Mouse (Mus musculus) stomach, embryonic 16.5 days (tissue): ENCODE measurements around the gene Uqcr11. TPM values are rescaled to one million over a fixed set of nuclear protein-coding genes. Genes with fewer than 3 reads are reported as not detected.

Source experiments
- ATAC-seq: fragments of 200-750 bp; cut with Nextera tagmentation; 2 replicates; pipeline ENCODE4 v1.8.0; 2017; ENCODE audit warnings: moderate number of reproducible peaks, moderate TSS enrichment; ENCODE audit not compliant: insufficient read depth, low FRiP score
- H3K27ac ChIP-seq: fragments of 300-500 bp; sonication (generic); 2 replicates; pipeline ENCODE4 v1.5.1; 2014; ENCODE audit warnings: low read length
- H3K27me3 ChIP-seq: fragments of 300-500 bp; sonication (generic); 2 replicates; pipeline ENCODE4 v1.6.1; 2014; ENCODE audit warnings: low read length, control low read depth, mixed read lengths; ENCODE audit not compliant: control insufficient read depth, insufficient read depth
- H3K36me3 ChIP-seq: fragments of 300-500 bp; sonication (generic); 2 replicates; pipeline ENCODE4 v1.6.1; 2014; ENCODE audit warnings: low read length; ENCODE audit not compliant: control insufficient read depth, insufficient read depth
- H3K4me1 ChIP-seq: fragments of 300-500 bp; sonication (generic); 2 replicates; pipeline ENCODE4 v1.6.1; 2014; ENCODE audit warnings: low read length, control low read depth, mixed read lengths; ENCODE audit not compliant: control insufficient read depth, insufficient read depth
- H3K4me2 ChIP-seq: fragments of 300-500 bp; sonication (generic); 2 replicates; pipeline ENCODE4 v1.6.1; 2014; ENCODE audit warnings: low read depth, low read length, mixed read lengths
- H3K4me3 ChIP-seq: fragments of 300-500 bp; sonication (generic); replicated peaks from 2 replicates; pipeline ENCODE4 v1.5.1; 2014; ENCODE audit warnings: mild to moderate bottlenecking, low read length
- H3K9ac ChIP-seq: fragments of 300-500 bp; sonication (generic); 2 replicates; pipeline ENCODE4 v1.6.1; 2014; ENCODE audit warnings: low read length
- H3K9me3 ChIP-seq: fragments of 300-500 bp; sonication (generic); replicated peaks from 2 replicates; pipeline ENCODE4 v1.6.1; 2016; ENCODE audit warnings: low read length, control low read depth; ENCODE audit not compliant: control insufficient read depth
- WGBS: fragments of 180-500 bp; shearing (Covaris S2); extraction: QIAGEN DNeasy Blood & Tissue Kit; methylation state at CpG from one replicate; pipeline ENCODE4 v1.1.7; 2014; 5-methylcytosine and 5-hydroxymethylcytosine counted together
- polyA plus RNA-seq: library from polyadenylated mRNA; unstranded; fragments of >200 nt; fragmentation: Nextera tagmentation; extraction: Ambion mirVana; gene quantifications from 2 replicates; pipeline ENCODE4 v1.2.1, GENCODE M21; 2015

Uqcr11 gene
- polyA plus RNA-seq, 1 experiment from 2014 or later: 669 TPM

- ATAC-seq: peak; percentile 48; the same call in 1 of the 2 replicates
- Histone ChIP-seq H3K9me3 (no peaks in the 10 kb centered on the region), H3K4me3 (no peak overlapping the region), H3K9ac (no peak overlapping the region), H3K27me3 (no peaks in the 10 kb centered on the region), H3K4me2 (no peak overlapping the region), H3K4me1 (0 out of 2 replicates have a peak, but pooled peaks cover 3% of the 10 kb centered on the region), H3K36me3 (peaks cover 6% of the 10 kb centered on the region; the same call in 1 of the 2 replicates), H3K27ac (no peak overlapping the region)
- 2% methylated on average over 7 of the region's 7 CpGs for WGBS
Observed at GRCm38 (mm10) chr10:80376160-80376559, 30.5 kb downstream of the Uqcr11 start.

GRCm38 (mm10) chr10:80374063-80374462, 32.6 kb downstream of the Uqcr11 start:
- ATAC-seq: no peak
- Histone ChIP-seq H3K36me3 (no peaks in the 10 kb centered on the region), H3K27ac (no peak overlapping the region), H3K9ac (no peak overlapping the region), H3K9me3 (no peaks in the 10 kb centered on the region), H3K4me3 (no peak overlapping the region), H3K27me3 (no peaks in the 10 kb centered on the region), H3K4me1 (0 out of 2 replicates have a peak, but pooled peaks cover 3% of the 10 kb centered on the region), H3K4me2 (no peak overlapping the region)
- 27% methylated on average over 6 of the region's 6 CpGs for WGBS

- WGBS: 83% methylated on average over 6 of the region's 6 CpGs
- no peaks in the 10 kb centered on the region for H3K27me3 ChIP-seq
- no peak overlapping the region for H3K27ac ChIP-seq
- 0 out of 2 replicates have a peak, but pooled peaks cover 3% of the 10 kb centered on the region for H3K4me1 ChIP-seq
- no peak overlapping the region for H3K9ac ChIP-seq
- ATAC-seq: no peak
- H3K36me3 ChIP-seq: no peaks in the 10 kb centered on the region
- no peak overlapping the region for H3K4me3 ChIP-seq
- H3K9me3 ChIP-seq: no peaks in the 10 kb centered on the region
- no peak overlapping the region for H3K4me2 ChIP-seq
Observed at GRCm38 (mm10) chr10:80372706-80373105, 33.9 kb downstream of the Uqcr11 start.

- peak overlapping the region; percentile 24; the same call in 1 of the 2 replicates for H3K9ac ChIP-seq
- 47% methylated on average over 9 of the region's 9 CpGs for WGBS
- no peaks in the 10 kb centered on the region for H3K36me3 ChIP-seq
- H3K27me3 ChIP-seq: no peaks in the 10 kb centered on the region
- peak overlapping the region; percentile 35 for H3K4me2 ChIP-seq
- ATAC-seq: no peak
- no peak overlapping the region; the same call in 1 of the 2 replicates for H3K4me3 ChIP-seq
- H3K9me3 ChIP-seq: no peaks in the 10 kb centered on the region
- peak overlapping the region; percentile 27; the same call in 1 of the 2 replicates for H3K27ac ChIP-seq
- H3K4me1 ChIP-seq: 0 out of 2 replicates have a peak, but pooled peaks cover 3% of the 10 kb centered on the region
Observed at GRCm38 (mm10) chr10:80371983-80372382, 34.6 kb downstream of the Uqcr11 start.

- no peaks in the 10 kb centered on the region; the same call in 1 of the 2 replicates for H3K27me3 ChIP-seq
- peak overlapping the region; percentile 24; the same call in 1 of the 2 replicates for H3K9ac ChIP-seq
- WGBS: 6% methylated on average over 12 of the region's 12 CpGs
- peak overlapping the region; percentile 26 for H3K4me3 ChIP-seq
- no peaks in the 10 kb centered on the region for H3K36me3 ChIP-seq
- H3K4me2 ChIP-seq: peak overlapping the region; percentile 35
- H3K4me1 ChIP-seq: 0 out of 2 replicates have a peak, but pooled peaks cover 3% of the 10 kb centered on the region
- ATAC-seq: peak; percentile 76; the same call in 1 of the 2 replicates
- H3K9me3 ChIP-seq: no peaks in the 10 kb centered on the region
- 0 out of 2 replicates have a peak overlapping the region, but pooled peaks have one; percentile 27 for H3K27ac ChIP-seq
Observed at GRCm38 (mm10) chr10:80371411-80371966, 35.1 kb downstream of the Uqcr11 start.

GRCm38 (mm10) chr10:80369995-80370747, 36.5 kb downstream of the Uqcr11 start:
- H3K27me3 ChIP-seq: no peaks in the 10 kb centered on the region; the same call in 1 of the 2 replicates
- 0 out of 2 replicates have a peak, but pooled peaks cover 3% of the 10 kb centered on the region for H3K4me1 ChIP-seq
- H3K36me3 ChIP-seq: no peaks in the 10 kb centered on the region
- H3K27ac ChIP-seq: no peak overlapping the region
- no peak for ATAC-seq
- no peaks in the 10 kb centered on the region for H3K9me3 ChIP-seq
- WGBS: 78% methylated on average over 21 of the region's 21 CpGs
- no peak overlapping the region for H3K4me3 ChIP-seq
- H3K4me2 ChIP-seq: no peak overlapping the region
- H3K9ac ChIP-seq: no peak overlapping the region

GRCm38 (mm10) chr10:80368392-80368791, 38.2 kb downstream of the Uqcr11 start:
- no peak for ATAC-seq
- H3K36me3 ChIP-seq: no peaks in the 10 kb centered on the region
- no peaks in the 10 kb centered on the region for H3K9me3 ChIP-seq
- H3K27me3 ChIP-seq: no peaks in the 10 kb centered on the region; the same call in 1 of the 2 replicates
- H3K4me2 ChIP-seq: no peak overlapping the region
- H3K4me3 ChIP-seq: no peak overlapping the region
- H3K9ac ChIP-seq: no peak overlapping the region
- H3K4me1 ChIP-seq: 0 out of 2 replicates have a peak, but pooled peaks cover 3% of the 10 kb centered on the region
- H3K27ac ChIP-seq: no peak overlapping the region
- WGBS: 84% methylated on average over 6 of the region's 6 CpGs

- ATAC-seq: no peak
- H3K4me1 ChIP-seq: 0 out of 2 replicates have a peak, but pooled peaks cover 3% of the 10 kb centered on the region
- H3K27ac ChIP-seq: no peak overlapping the region
- H3K9ac ChIP-seq: no peak overlapping the region
- H3K36me3 ChIP-seq: no peaks in the 10 kb centered on the region
- 50% methylated on average over 5 of the region's 5 CpGs for WGBS
- H3K9me3 ChIP-seq: no peaks in the 10 kb centered on the region
- H3K4me2 ChIP-seq: no peak overlapping the region
- no peaks in the 10 kb centered on the region; the same call in 1 of the 2 replicates for H3K27me3 ChIP-seq
- H3K4me3 ChIP-seq: no peak overlapping the region
Observed at GRCm38 (mm10) chr10:80367954-80368353, 38.7 kb downstream of the Uqcr11 start.

GRCm38 (mm10) chr10:80365736-80366135, 40.9 kb downstream of the Uqcr11 start:
- no peak overlapping the region for H3K4me2 ChIP-seq

More at GRCm38 (mm10) chr10:80365736-80366135, 40.9 kb downstream of the Uqcr11 start:
- Histone ChIP-seq H3K9me3 (no peaks in the 10 kb centered on the region), H3K4me3 (no peak overlapping the region), H3K27ac (no peak overlapping the region), H3K9ac (no peak overlapping the region), H3K4me1 (no peaks in the 10 kb centered on the region), H3K36me3 (no peaks in the 10 kb centered on the region), H3K27me3 (no peaks in the 10 kb centered on the region; the same call in 1 of the 2 replicates)
- no peak for ATAC-seq
- WGBS: 73% methylated on average over 6 of the region's 6 CpGs
